Mouse (Mus musculus): ENCODE data around the gene Tom1l1. TPM values are rescaled to one million over a fixed set of nuclear protein-coding genes. Genes with fewer than 3 reads are reported as not detected.
A peak's percentile ranks its signal among the peaks of the same experiment; 100 is the strongest.

Tom1l1 gene
- polyA plus RNA-seq, 1 experiment from 2014 or later = 31.2 TPM

DNA sequence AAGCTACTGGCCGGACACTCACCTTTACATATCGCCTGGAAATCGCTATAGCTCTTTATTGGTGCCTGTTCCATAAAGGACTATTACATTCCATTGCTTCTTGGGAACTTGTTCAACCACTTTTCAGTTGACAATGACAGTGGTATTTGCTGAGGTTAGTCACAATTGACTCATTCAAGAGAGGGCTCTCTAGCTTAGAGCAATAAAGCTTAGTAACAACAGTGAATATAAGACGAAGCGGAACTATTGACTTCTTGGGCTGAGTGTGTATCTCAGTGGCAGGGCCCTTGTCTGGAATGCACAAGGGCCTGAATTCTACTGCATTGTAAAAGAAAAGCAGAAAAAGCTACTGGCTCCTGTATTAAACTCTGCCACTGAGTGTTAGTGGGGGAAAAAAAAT, 9.6 kb downstream of the Tom1l1 start:
- 87% methylated on average over 5 of the region's 5 CpGs for WGBS
- Histone ChIP-seq H3K27me3 (ENCODE audit: control insufficient read depth, insufficient read depth, low read length) (no peaks in the 10 kb centered on the region), H3K4me1 (ENCODE audit: control insufficient read depth, insufficient read depth, low read length) (peaks cover 16% of the 10 kb centered on the region), H3K4me2 (ENCODE audit: low read depth, low read length) (peak overlapping the region; percentile 10; the same call in 1 of the 2 replicates), H3K27ac (ENCODE audit: low read length) (peak overlapping the region; percentile 63), H3K4me3 (ENCODE audit: low read length) (no peak overlapping the region), H3K36me3 (ENCODE audit: control insufficient read depth, insufficient read depth) (peaks cover 14% of the 10 kb centered on the region), H3K9me3 (replicated peaks; ENCODE audit: control insufficient read depth, low read length) (no peaks in the 10 kb centered on the region), H3K9ac (ENCODE audit: low read length) (no peak overlapping the region)
- ATAC-seq (replicated peaks; ENCODE audit: extremely low read depth, insufficient read depth, low FRiP score) = no peak

DNA sequence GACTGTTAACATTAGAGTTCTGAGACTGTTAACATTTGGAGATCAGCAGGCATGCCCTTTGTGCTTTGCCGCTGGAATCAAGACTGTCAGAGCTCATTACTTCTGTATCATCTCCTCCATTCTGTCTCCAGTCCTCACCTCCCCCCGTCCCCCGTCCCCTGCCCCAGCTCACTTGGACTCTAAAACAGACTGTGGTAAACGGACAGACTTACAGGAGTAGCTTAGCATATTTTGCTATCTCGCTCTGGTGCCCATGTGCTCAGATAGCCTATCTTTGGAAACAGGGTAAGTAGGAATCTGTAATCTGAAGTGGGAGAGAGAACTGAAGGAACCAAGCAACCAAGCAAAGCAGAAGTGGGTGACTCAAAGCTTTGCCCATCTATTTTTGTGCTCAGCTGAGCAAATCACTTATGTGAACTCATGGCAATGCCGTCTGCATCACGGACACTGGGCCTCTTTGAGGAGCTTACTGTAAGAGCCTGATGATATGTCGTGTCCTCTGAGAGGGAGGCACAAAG, 10.3 kb downstream of the Tom1l1 start:
- no peak overlapping the region for H3K4me3 ChIP-seq (ENCODE audit: low read length)
- H3K27ac ChIP-seq (ENCODE audit: low read length) = peak overlapping the region; percentile 63
- no peaks in the 10 kb centered on the region for H3K9me3 ChIP-seq (replicated peaks; ENCODE audit: control insufficient read depth, low read length)
- peak overlapping the region; percentile 10; the same call in 1 of the 2 replicates for H3K4me2 ChIP-seq (ENCODE audit: low read depth, low read length)
- peak; percentile 87 for ATAC-seq (replicated peaks; ENCODE audit: extremely low read depth, insufficient read depth, low FRiP score)
- peaks cover 14% of the 10 kb centered on the region for H3K36me3 ChIP-seq (ENCODE audit: control insufficient read depth, insufficient read depth)
- no peaks in the 10 kb centered on the region for H3K27me3 ChIP-seq (ENCODE audit: control insufficient read depth, insufficient read depth, low read length)
- 44% methylated on average over 8 of the region's 8 CpGs for WGBS
- peaks cover 16% of the 10 kb centered on the region for H3K4me1 ChIP-seq (ENCODE audit: control insufficient read depth, insufficient read depth, low read length)
- no peak overlapping the region for H3K9ac ChIP-seq (ENCODE audit: low read length)

DNA sequence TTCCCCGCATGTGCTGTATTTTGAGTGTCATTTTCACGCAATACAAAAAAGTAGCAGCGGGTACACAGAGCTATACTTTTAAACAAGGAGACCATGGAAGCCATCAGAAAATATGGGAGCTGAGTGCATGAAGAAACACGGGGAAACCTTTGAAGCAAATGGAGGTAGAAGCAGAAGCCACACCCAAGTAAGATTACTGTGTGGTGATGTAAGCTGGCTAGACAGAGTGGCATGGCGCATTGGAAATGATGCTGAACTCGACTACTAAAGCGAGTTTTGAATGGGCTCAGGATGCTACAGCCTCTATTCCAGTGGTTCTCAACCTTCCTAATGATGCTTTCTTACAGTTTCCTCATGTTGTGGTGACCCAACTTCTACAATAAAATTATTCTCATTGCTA, 11.1 kb downstream of the Tom1l1 start:
- 93% methylated on average over 7 of the region's 7 CpGs for WGBS
- H3K9ac ChIP-seq (ENCODE audit: low read length) = no peak overlapping the region
- H3K4me1 ChIP-seq (ENCODE audit: control insufficient read depth, insufficient read depth, low read length) = peaks cover 16% of the 10 kb centered on the region
- H3K27ac ChIP-seq (ENCODE audit: low read length) = no peak overlapping the region
- H3K9me3 ChIP-seq (replicated peaks; ENCODE audit: control insufficient read depth, low read length) = no peaks in the 10 kb centered on the region
- H3K36me3 ChIP-seq (ENCODE audit: control insufficient read depth, insufficient read depth) = peaks cover 9% of the 10 kb centered on the region
- no peak overlapping the region for H3K4me3 ChIP-seq (ENCODE audit: low read length)
- no peak overlapping the region for H3K4me2 ChIP-seq (ENCODE audit: low read depth, low read length)
- no peak for ATAC-seq (replicated peaks; ENCODE audit: extremely low read depth, insufficient read depth, low FRiP score)
- no peaks in the 10 kb centered on the region for H3K27me3 ChIP-seq (ENCODE audit: control insufficient read depth, insufficient read depth, low read length)

DNA sequence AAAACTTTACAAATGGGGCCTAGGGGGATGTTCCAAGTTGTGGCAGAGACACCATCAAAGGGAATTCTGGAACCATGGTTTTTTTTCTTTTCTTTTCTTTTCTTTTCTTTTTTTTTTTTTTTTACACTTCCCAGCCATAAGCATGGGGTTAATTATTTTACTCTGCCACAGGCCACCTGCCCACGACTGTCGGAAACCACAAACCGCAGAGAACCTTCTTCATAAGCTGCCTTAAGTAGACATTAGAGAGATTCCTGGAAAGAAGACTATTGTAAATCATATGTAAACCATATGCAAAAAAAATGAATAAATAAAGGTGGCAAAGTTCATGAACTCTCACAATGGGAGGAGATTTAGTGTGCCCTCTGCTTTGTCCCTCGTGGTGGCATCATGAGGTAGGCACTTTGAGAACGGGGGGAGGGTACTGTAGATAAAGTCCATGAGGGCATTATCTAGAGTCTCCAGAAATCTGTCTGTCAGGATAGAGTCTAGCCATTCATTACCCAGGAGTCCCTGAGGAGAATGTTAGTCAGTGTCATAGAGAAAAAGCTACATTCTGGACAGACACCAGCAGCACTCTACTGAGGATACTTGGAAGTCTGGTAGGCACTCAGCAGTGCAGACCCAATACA, 12.6 kb downstream of the Tom1l1 start:
- Histone ChIP-seq H3K27ac (ENCODE audit: low read length) (no peak overlapping the region), H3K36me3 (ENCODE audit: control insufficient read depth, insufficient read depth) (peaks cover 9% of the 10 kb centered on the region), H3K27me3 (ENCODE audit: control insufficient read depth, insufficient read depth, low read length) (no peaks in the 10 kb centered on the region), H3K4me3 (ENCODE audit: low read length) (no peak overlapping the region), H3K4me1 (ENCODE audit: control insufficient read depth, insufficient read depth, low read length) (peaks cover 16% of the 10 kb centered on the region), H3K4me2 (ENCODE audit: low read depth, low read length) (no peak overlapping the region), H3K9me3 (replicated peaks; ENCODE audit: control insufficient read depth, low read length) (no peaks in the 10 kb centered on the region), H3K9ac (ENCODE audit: low read length) (no peak overlapping the region)
- WGBS = 67% methylated on average over 5 of the region's 5 CpGs
- ATAC-seq (replicated peaks; ENCODE audit: extremely low read depth, insufficient read depth, low FRiP score) = 0 out of 2 replicates have a peak, but pooled peaks have one; percentile 25

DNA sequence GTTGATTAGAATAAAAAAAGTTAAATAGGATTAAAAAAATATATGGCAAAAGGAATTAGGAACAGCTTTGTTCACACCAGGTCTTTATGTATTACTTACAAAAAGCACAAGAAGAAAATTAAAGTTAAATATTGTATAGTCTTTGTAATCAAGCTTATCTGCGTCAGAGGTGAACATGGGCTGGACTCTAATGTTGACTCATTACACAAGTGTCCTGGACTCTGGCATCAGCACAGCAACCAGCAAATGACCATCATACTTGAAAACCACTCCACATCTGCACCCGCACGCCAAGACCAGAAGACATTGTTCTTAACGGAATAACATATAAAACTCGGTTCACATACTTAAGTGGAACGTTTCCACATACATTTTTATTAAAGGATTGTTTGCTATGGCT, 20.8 kb downstream of the Tom1l1 start:
- peaks cover 11% of the 10 kb centered on the region for H3K36me3 ChIP-seq (ENCODE audit: control insufficient read depth, insufficient read depth)
- H3K4me3 ChIP-seq (ENCODE audit: low read length) = no peak overlapping the region
- H3K27me3 ChIP-seq (ENCODE audit: control insufficient read depth, insufficient read depth, low read length) = no peaks in the 10 kb centered on the region
- H3K4me1 ChIP-seq (ENCODE audit: control insufficient read depth, insufficient read depth, low read length) = peaks cover 22% of the 10 kb centered on the region
- H3K4me2 ChIP-seq (ENCODE audit: low read depth, low read length) = no peak overlapping the region
- H3K9ac ChIP-seq (ENCODE audit: low read length) = no peak overlapping the region
- H3K27ac ChIP-seq (ENCODE audit: low read length) = no peak overlapping the region
- no peak for ATAC-seq (replicated peaks; ENCODE audit: extremely low read depth, insufficient read depth, low FRiP score)
- WGBS = 87% methylated on average over 6 of the region's 6 CpGs
- no peaks in the 10 kb centered on the region for H3K9me3 ChIP-seq (replicated peaks; ENCODE audit: control insufficient read depth, low read length)

DNA sequence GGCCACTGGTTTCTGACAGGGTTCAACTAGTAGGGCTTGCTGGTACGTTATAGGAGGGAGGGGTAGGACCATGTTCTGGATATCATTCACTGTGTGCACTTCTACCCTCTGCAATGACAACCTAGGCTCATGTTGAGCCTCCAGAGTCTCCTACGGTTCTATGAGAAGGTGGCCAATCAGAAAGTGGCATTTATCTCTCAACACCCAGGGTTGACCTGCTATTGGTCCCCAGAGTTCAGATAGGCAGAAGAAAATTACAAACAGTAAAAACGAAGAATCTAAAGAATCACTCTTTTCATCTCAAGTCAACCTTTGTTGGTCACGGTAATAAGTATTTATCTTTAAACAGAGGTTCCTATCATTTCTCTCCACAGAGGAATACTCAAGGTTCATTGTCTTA, 21.2 kb downstream of the Tom1l1 start:
- H3K27me3 ChIP-seq (ENCODE audit: control insufficient read depth, insufficient read depth, low read length) = no peaks in the 10 kb centered on the region
- H3K4me2 ChIP-seq (ENCODE audit: low read depth, low read length) = no peak overlapping the region
- H3K9me3 ChIP-seq (replicated peaks; ENCODE audit: control insufficient read depth, low read length) = no peaks in the 10 kb centered on the region
- H3K4me1 ChIP-seq (ENCODE audit: control insufficient read depth, insufficient read depth, low read length) = peaks cover 22% of the 10 kb centered on the region
- H3K27ac ChIP-seq (ENCODE audit: low read length) = no peak overlapping the region; the same call in 1 of the 2 replicates
- 80% methylated on average over 4 of the region's 4 CpGs for WGBS
- no peak overlapping the region for H3K4me3 ChIP-seq (ENCODE audit: low read length)
- H3K36me3 ChIP-seq (ENCODE audit: control insufficient read depth, insufficient read depth) = peaks cover 11% of the 10 kb centered on the region
- no peak overlapping the region for H3K9ac ChIP-seq (ENCODE audit: low read length)
- ATAC-seq (replicated peaks; ENCODE audit: extremely low read depth, insufficient read depth, low FRiP score) = no peak

DNA sequence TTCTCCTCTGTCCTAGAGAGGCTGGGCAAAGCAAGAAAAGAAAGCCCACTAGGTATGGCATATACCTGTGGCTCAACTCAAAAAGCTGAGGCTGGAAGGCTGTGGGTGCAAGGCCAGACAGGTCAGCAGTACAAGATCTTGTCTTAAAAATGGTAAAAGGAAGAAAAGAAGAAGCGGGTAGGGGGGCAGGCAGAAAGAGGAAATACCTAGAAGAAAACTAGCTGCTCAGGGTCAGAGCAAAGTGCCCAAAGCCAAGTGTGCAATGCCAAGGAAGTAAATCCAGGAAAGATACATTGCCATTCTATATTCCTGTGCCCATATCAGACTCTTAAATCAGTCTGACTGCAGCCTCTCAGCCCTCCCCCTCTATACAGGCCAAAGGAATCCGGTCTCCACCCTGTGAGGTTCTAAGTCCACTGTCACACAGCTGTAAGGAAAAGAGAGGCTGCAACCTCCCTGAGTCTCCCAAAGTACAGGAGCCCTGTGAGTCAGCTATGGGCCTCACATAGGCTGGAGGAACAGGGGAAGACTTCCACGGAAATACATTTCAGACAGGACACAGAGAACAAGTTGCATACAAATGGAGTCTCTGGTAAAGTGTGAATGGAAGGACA, 21.9 kb downstream of the Tom1l1 start:
- ATAC-seq (replicated peaks; ENCODE audit: extremely low read depth, insufficient read depth, low FRiP score) = no peak; the same call in 1 of the 2 replicates
- H3K9me3 ChIP-seq (replicated peaks; ENCODE audit: control insufficient read depth, low read length) = no peaks in the 10 kb centered on the region
- H3K4me3 ChIP-seq (ENCODE audit: low read length) = no peak overlapping the region
- WGBS = 58% methylated on average over 3 of the region's 3 CpGs
- H3K27me3 ChIP-seq (ENCODE audit: control insufficient read depth, insufficient read depth, low read length) = no peaks in the 10 kb centered on the region
- H3K4me1 ChIP-seq (ENCODE audit: control insufficient read depth, insufficient read depth, low read length) = peaks cover 22% of the 10 kb centered on the region
- no peak overlapping the region for H3K9ac ChIP-seq (ENCODE audit: low read length)
- H3K36me3 ChIP-seq (ENCODE audit: control insufficient read depth, insufficient read depth) = peaks cover 11% of the 10 kb centered on the region
- peak overlapping the region; percentile 15; the same call in 1 of the 2 replicates for H3K27ac ChIP-seq (ENCODE audit: low read length)
- no peak overlapping the region for H3K4me2 ChIP-seq (ENCODE audit: low read depth, low read length)

DNA sequence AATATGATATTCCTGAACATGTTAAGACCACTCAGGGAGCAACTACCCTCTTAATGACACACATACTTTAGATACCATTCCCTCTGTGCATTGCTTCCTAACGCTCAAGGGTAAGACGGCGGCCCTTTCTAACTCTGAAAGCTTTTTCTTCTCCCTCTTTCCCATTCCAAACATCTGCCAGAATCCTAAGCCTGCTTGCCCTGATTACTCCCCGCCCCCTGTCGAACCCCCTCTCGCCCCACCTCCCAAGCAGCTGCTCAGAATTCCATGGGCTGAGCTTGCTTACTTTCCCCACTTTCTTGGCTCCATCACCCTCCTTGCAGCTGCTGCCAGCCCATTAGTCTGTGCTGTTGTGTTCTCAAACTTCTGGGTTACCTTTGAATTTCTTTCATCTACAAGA, 23.0 kb downstream of the Tom1l1 start:
- peak; percentile 35; the same call in 1 of the 2 replicates for ATAC-seq (replicated peaks; ENCODE audit: extremely low read depth, insufficient read depth, low FRiP score)
- Histone ChIP-seq H3K36me3 (ENCODE audit: control insufficient read depth, insufficient read depth) (peaks cover 8% of the 10 kb centered on the region), H3K4me3 (ENCODE audit: low read length) (no peak overlapping the region), H3K4me2 (ENCODE audit: low read depth, low read length) (peak overlapping the region; percentile 32; the same call in 1 of the 2 replicates), H3K4me1 (ENCODE audit: control insufficient read depth, insufficient read depth, low read length) (peaks cover 22% of the 10 kb centered on the region), H3K9ac (ENCODE audit: low read length) (0 out of 2 replicates have a peak overlapping the region, but pooled peaks have one; percentile 13), H3K27ac (ENCODE audit: low read length) (peak overlapping the region; percentile 47), H3K27me3 (ENCODE audit: control insufficient read depth, insufficient read depth, low read length) (no peaks in the 10 kb centered on the region), H3K9me3 (replicated peaks; ENCODE audit: control insufficient read depth, low read length) (no peaks in the 10 kb centered on the region)
- 20% methylated on average over 6 of the region's 6 CpGs for WGBS
